Mouse (Mus musculus) liver, embryonic 16.5 days (tissue): ENCODE results near the gene Thada. TPM values are rescaled to one million over a fixed set of nuclear protein-coding genes. Genes with fewer than 3 reads are reported as not detected.

Experiments used
- ATAC-seq: fragments of 200-750 bp; cut with Nextera tagmentation; 2 replicates; pipeline ENCODE4 v1.8.0; 2017; ENCODE audit warnings: low read depth, mild to moderate bottlenecking, moderate number of reproducible peaks, moderate library complexity
- H3K27ac ChIP-seq: fragments of 300-500 bp; sonication (generic); 2 replicates; pipeline ENCODE4 v1.5.1; 2014; ENCODE audit warnings: mild to moderate bottlenecking, low read length
- H3K27me3 ChIP-seq: fragments of 300-500 bp; sonication (generic); 2 replicates; pipeline ENCODE4 v1.6.1; 2014; ENCODE audit warnings: low read depth, low read length, mixed read lengths; ENCODE audit not compliant: control insufficient read depth, insufficient read depth
- H3K36me3 ChIP-seq: fragments of 300-500 bp; sonication (generic); 2 replicates; pipeline ENCODE4 v1.6.1; 2014; ENCODE audit warnings: mild to moderate bottlenecking; ENCODE audit not compliant: control insufficient read depth, insufficient read depth
- H3K4me1 ChIP-seq: fragments of 300-500 bp; sonication (generic); 2 replicates; pipeline ENCODE4 v1.6.1; 2014; ENCODE audit warnings: low read depth, low read length, mixed read lengths; ENCODE audit not compliant: control insufficient read depth
- H3K4me2 ChIP-seq: fragments of 300-500 bp; sonication (generic); 2 replicates; pipeline ENCODE4 v1.6.1; 2014; ENCODE audit warnings: low read depth, low read length, mixed read lengths
- H3K4me3 ChIP-seq: fragments of 300-500 bp; sonication (generic); 2 replicates; pipeline ENCODE4 v1.5.1; 2014; ENCODE audit warnings: low read depth, mild to moderate bottlenecking, low read length
- H3K9ac ChIP-seq: fragments of 300-500 bp; sonication (generic); 2 replicates; pipeline ENCODE4 v1.6.1; 2014; ENCODE audit warnings: low read depth, low read length
- H3K9me3 ChIP-seq: fragments of 300-500 bp; sonication (generic); replicated peaks from 2 replicates; pipeline ENCODE4 v1.6.1; 2016; ENCODE audit warnings: low read length; ENCODE audit not compliant: control insufficient read depth
- WGBS: fragments of 180-500 bp; shearing (Covaris S2); extraction: QIAGEN DNeasy Blood & Tissue Kit; methylation state at CpG from one replicate; pipeline ENCODE4 v1.1.7; 2014; ENCODE audit not compliant: insufficient replicate concordance; 5-methylcytosine and 5-hydroxymethylcytosine counted together
- polyA plus RNA-seq: library from polyadenylated mRNA; unstranded; fragments of >200 nt; fragmentation: Nextera tagmentation; extraction: Ambion mirVana; gene quantifications from 2 replicates; pipeline ENCODE4 v1.2.1, GENCODE M21; 2015

Gene Thada
- polyA plus RNA-seq, 1 experiment from 2014 or later, result 2.2 TPM

GRCm38 (mm10) chr17:84155516-84156226 lies 310.3 kb downstream of the Thada start:
- H3K27ac ChIP-seq, result peak overlapping the region; percentile 84
- no peaks in the 10 kb centered on the region for H3K36me3 ChIP-seq
- H3K4me1 ChIP-seq, result peaks cover 75% of the 10 kb centered on the region
- no peak for ATAC-seq
- 69% methylated on average over 8 of the region's 8 CpGs for WGBS
- H3K4me3 ChIP-seq, result no peak overlapping the region
- H3K9ac ChIP-seq, result 0 out of 2 replicates have a peak overlapping the region, but pooled peaks have one; percentile 24
- H3K9me3 ChIP-seq, result no peaks in the 10 kb centered on the region
- no peak overlapping the region for H3K4me2 ChIP-seq
- no peaks in the 10 kb centered on the region for H3K27me3 ChIP-seq

GRCm38 (mm10) chr17:84155029-84155338 lies 311.0 kb downstream of the Thada start:
- Histone ChIP-seq H3K27ac (peak overlapping the region; percentile 66), H3K4me3 (no peak overlapping the region), H3K27me3 (no peaks in the 10 kb centered on the region), H3K9me3 (no peaks in the 10 kb centered on the region), H3K9ac (0 out of 2 replicates have a peak overlapping the region, but pooled peaks have one; percentile 35), H3K4me1 (peaks cover 82% of the 10 kb centered on the region), H3K4me2 (no peak overlapping the region), H3K36me3 (no peaks in the 10 kb centered on the region)
- ATAC-seq, result no peak
- WGBS, result 79% methylated on average over 6 of the region's 6 CpGs

GRCm38 (mm10) chr17:84154302-84155028 lies 311.5 kb downstream of the Thada start:
- H3K4me1 ChIP-seq, result peaks cover 87% of the 10 kb centered on the region
- H3K9me3 ChIP-seq, result no peaks in the 10 kb centered on the region
- no peak overlapping the region for H3K4me3 ChIP-seq
- peak overlapping the region; percentile 26 for H3K4me2 ChIP-seq
- no peaks in the 10 kb centered on the region for H3K27me3 ChIP-seq
- H3K9ac ChIP-seq, result peak overlapping the region; percentile 35
- ATAC-seq, result peak; percentile 57
- no peaks in the 10 kb centered on the region for H3K36me3 ChIP-seq
- H3K27ac ChIP-seq, result peak overlapping the region; percentile 93
- WGBS, result 29% methylated on average over 11 of the region's 11 CpGs

DNA sequence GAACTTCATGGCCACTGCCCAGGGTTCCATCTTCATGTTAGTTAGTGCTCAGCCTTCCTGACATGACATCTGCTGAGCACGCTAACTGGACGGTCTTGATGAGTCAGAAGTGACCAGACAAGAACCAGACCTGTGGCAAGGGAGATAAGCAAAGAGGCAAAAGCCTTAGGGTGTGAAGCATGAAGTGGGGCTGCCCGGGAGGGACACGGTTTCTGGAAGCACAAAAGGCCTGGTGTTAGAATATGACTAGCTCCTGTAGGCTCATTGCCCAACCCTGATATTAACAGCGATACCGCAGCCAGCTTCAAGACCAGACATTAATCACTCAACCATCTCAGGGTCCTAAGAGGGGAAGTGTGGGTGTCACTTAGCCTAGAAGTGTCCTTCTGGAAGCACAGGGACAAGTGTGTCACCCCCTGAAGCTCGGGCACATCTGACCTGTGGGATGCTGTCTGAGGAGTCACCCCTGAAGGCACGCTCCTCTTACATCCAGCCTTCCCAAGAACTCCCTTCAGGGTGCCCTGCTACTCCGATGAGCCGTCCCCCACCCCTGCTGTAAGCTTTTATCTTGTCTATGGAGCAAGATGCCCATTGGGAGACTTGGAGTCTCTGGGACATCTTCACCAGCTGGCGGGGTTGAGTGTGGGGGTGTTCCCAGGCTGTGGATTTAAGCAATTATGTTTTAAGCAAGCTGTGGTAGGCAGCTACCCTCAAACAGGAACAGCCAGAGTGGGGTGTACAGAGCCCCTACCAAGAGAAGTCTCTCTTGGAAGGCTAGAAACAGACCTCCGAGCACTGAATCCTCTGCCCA lies 312.8 kb downstream of the Thada start:
- H3K9me3 ChIP-seq, result no peaks in the 10 kb centered on the region
- H3K4me3 ChIP-seq, result no peak overlapping the region; the same call in 1 of the 2 replicates
- peak overlapping the region; percentile 41 for H3K4me2 ChIP-seq
- peak; percentile 79 for ATAC-seq
- 40% methylated on average over 12 of the region's 12 CpGs for WGBS
- no peaks in the 10 kb centered on the region for H3K27me3 ChIP-seq
- H3K4me1 ChIP-seq, result peaks cover 90% of the 10 kb centered on the region
- no peaks in the 10 kb centered on the region for H3K36me3 ChIP-seq
- peak overlapping the region; percentile 51 for H3K9ac ChIP-seq
- peak overlapping the region; percentile 93 for H3K27ac ChIP-seq

- Histone ChIP-seq H3K4me2 (peak overlapping the region; percentile 41), H3K4me3 (no peak overlapping the region; the same call in 1 of the 2 replicates), H3K9me3 (no peaks in the 10 kb centered on the region), H3K4me1 (peaks cover 90% of the 10 kb centered on the region), H3K36me3 (no peaks in the 10 kb centered on the region), H3K27ac (peak overlapping the region; percentile 93), H3K27me3 (no peaks in the 10 kb centered on the region), H3K9ac (peak overlapping the region; percentile 51)
- WGBS, result 47% methylated on average over 6 of the region's 6 CpGs
- no peak for ATAC-seq
These were observed 313.6 kb downstream of the Thada start for GRCm38 (mm10) chr17:84152206-84152975.

- WGBS, result 57% methylated on average over 6 of the region's 6 CpGs
- Histone ChIP-seq H3K9me3 (no peaks in the 10 kb centered on the region), H3K9ac (no peak overlapping the region)
These were observed 314.7 kb downstream of the Thada start for GRCm38 (mm10) chr17:84151306-84151705.

GRCm38 (mm10) chr17:84150291-84150690 lies 315.7 kb downstream of the Thada start:
- Histone ChIP-seq H3K4me1 (peaks cover 96% of the 10 kb centered on the region), H3K27ac (peak overlapping the region; percentile 89), H3K4me2 (no peak overlapping the region), H3K27me3 (no peaks in the 10 kb centered on the region), H3K36me3 (no peaks in the 10 kb centered on the region), H3K9ac (no peak overlapping the region), H3K9me3 (no peaks in the 10 kb centered on the region), H3K4me3 (no peak overlapping the region)
- 79% methylated on average over 8 of the region's 8 CpGs for WGBS
- ATAC-seq, result no peak

More at GRCm38 (mm10) chr17:84151306-84151705, 314.7 kb downstream of the Thada start:
- Histone ChIP-seq H3K27ac (peak overlapping the region; percentile 93), H3K4me2 (no peak overlapping the region), H3K27me3 (no peaks in the 10 kb centered on the region), H3K4me3 (no peak overlapping the region), H3K36me3 (no peaks in the 10 kb centered on the region), H3K4me1 (peaks cover 92% of the 10 kb centered on the region)
- ATAC-seq, result no peak

DNA sequence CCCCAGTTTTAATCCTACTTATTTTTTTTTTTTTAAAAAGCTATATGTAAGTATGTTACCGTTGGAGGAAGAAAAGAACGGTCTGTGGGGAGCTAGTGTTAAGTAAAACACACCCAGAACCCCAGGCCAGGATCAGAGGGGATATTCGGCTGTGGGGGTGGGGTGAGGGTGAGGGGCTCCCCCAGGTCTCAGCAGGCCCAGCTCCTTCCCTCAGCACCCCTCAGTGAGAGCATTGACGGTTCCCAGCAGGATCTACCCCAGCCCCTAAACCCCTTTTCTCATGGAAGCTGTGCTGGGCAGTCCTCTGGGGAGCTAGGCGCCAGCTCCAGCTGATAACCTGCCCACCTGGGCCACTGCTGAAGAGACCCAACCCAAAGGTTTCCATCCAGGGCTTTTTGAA lies 316.4 kb downstream of the Thada start:
- Histone ChIP-seq H3K4me2 (no peak overlapping the region), H3K4me1 (peaks cover 97% of the 10 kb centered on the region), H3K27me3 (no peaks in the 10 kb centered on the region), H3K9me3 (no peaks in the 10 kb centered on the region), H3K4me3 (no peak overlapping the region), H3K27ac (peak overlapping the region; percentile 89), H3K9ac (no peak overlapping the region; the same call in none of the 2 replicates), H3K36me3 (no peaks in the 10 kb centered on the region)
- WGBS, result 52% methylated on average over 5 of the region's 5 CpGs
- no peak for ATAC-seq
